Mouse (Mus musculus) lung, adult 10 weeks (tissue): ENCODE data around the gene Cngb1. TPM values are rescaled to one million over a fixed set of nuclear protein-coding genes. Genes with fewer than 3 reads are reported as not detected.

Source experiments
- polyA plus RNA-seq: library from polyadenylated mRNA; stranded (reverse); fragments of 350-450 nt; fragmentation: Illumina TruSeq; extraction: RNeasy Lipid Tissue Mini Kit (QIAGEN cat#74804); gene quantifications from one replicate; pipeline ENCODE4 v1.2.3, GENCODE M21; 2014; ENCODE audit warnings: low read depth, low replicate concordance; ENCODE audit not compliant: insufficient read depth

Cngb1 gene
- 3.0 TPM for polyA plus RNA-seq

GRCm38 (mm10) chr8:95306431-95306830 is at the start of gene Cngb1:
TSS of gene Cngb1 (minus strand) at chr8:95306585.

GRCm38 (mm10) chr8:95352151-95352870 is 45.9 kb upstream of the Cngb1 start, which contains the start of gene Mmp15:
TSS of gene Mmp15 (plus strand) at chr8:95352268.

GRCm38 (mm10) chr8:95331720-95332436 is 25.5 kb upstream of the Cngb1 start, which contains the start of the genes Zfp319 and Usb1:
TSS of gene Zfp319 (minus strand) at chr8:95331950.
TSS of gene Usb1 (plus strand) at chr8:95332284.

GRCm38 (mm10) chr8:95310342-95310970 is 4.1 kb upstream of the Cngb1 start, which contains the start of gene Tepp:
TSS of gene Tepp (plus strand) at chr8:95310566.

GRCm38 (mm10) chr8:95202649-95203275 is 103.6 kb downstream of the Cngb1 start, which contains the start of gene Kifc3:
TSS of gene Kifc3 (minus strand) at chr8:95202812.

Other genes with a start within 250 kb of the Cngb1 start
- 5.5 TPM for gene Katnb1, start 225.4 kb downstream of the Cngb1 start, polyA plus RNA-seq
- gene Kifc3, start 103.8 kb downstream of the Cngb1 start, polyA plus RNA-seq: 36.8 TPM
- gene Tepp, start 4.0 kb upstream of the Cngb1 start, polyA plus RNA-seq: 4.0 TPM
- gene Zfp319, start 25.4 kb upstream of the Cngb1 start, polyA plus RNA-seq: 6.3 TPM
- 15.0 TPM for gene Usb1, start 25.7 kb upstream of the Cngb1 start, polyA plus RNA-seq
- 29.7 TPM for gene Mmp15, start 45.7 kb upstream of the Cngb1 start, polyA plus RNA-seq
- gene Cfap20, start 128.3 kb upstream of the Cngb1 start, polyA plus RNA-seq: 47.1 TPM
- gene Csnk2a2, start 183.5 kb upstream of the Cngb1 start, polyA plus RNA-seq: 19.6 TPM
- 15.8 TPM for gene Ccdc113, start 227.5 kb upstream of the Cngb1 start, polyA plus RNA-seq